Mouse (Mus musculus) frontal cortex, postnatal 25 days (tissue): Measurements from ENCODE around the gene Ccnd3.
A peak's percentile ranks its signal among the peaks of the same experiment; 100 is the strongest.
"Not testable (repeated sequence)": the region's sequence is repeated elsewhere in the genome, so short reads cannot be mapped to it uniquely, and the experiment has no call there.

Experiments
- DNase-seq, 2 experiments: peaks; one replicate each; pipeline ENCODE4 v3.0.0; 2022; ENCODE audit warnings: low spot score in 2 of 2

Gene Ccnd3

GRCm38 (mm10) chr17:47482401-47482800 is 22.4 kb upstream of the Ccnd3 start:
- DNase-seq, result peak in 1 of 2 experiments; percentile 33

- DNase-seq, result no peak
Observed at GRCm38 (mm10) chr17:47484241-47484921, 20.5 kb upstream of the Ccnd3 start.

GRCm38 (mm10) chr17:47484993-47485392 is 19.9 kb upstream of the Ccnd3 start:
- no peak for DNase-seq

- no peak for DNase-seq
Observed at GRCm38 (mm10) chr17:47485791-47486190, 19.1 kb upstream of the Ccnd3 start.

DNA sequence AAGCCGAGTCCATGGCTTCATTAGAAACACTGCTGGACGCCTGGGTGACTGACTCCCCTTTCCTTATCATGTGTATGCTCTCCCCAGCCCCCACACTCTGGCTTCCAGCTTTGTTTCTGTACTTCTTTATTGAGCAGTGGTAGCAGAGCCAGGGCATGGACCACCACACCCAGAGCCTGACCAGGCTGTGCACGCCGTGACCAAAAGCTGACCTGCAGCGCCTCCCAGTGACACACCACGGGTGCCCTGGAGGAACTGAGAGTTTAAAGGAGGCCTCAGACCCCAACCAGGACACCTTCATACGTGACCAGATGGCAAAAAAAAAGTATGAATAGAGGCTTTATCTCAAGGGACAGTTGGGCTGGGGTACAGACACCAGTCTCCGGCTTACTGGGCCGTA is 14.1 kb upstream of the Ccnd3 start:
- DNase-seq, result no peak

DNA sequence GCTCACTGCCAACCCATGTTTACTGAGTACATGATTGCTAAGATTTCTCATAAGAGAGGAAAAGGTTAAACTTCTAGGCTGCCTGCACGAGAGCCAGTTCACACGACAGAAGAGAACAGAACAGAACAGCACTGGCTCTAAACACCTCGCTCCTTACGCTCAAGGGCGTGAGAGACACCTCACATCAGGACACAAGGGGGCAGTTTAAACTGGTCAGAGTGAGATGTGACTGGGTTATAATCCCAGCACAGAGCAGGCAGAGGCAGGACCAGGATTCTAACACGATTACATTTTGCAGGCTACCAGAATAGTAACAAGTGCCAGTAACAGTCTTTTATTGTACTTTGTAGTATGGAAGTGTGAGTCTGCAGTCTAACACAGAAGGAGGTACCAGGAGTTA is 12.1 kb upstream of the Ccnd3 start:
- no peak for DNase-seq

GRCm38 (mm10) chr17:47493653-47494052 is 11.2 kb upstream of the Ccnd3 start:
- DNase-seq, result no peak

- no peak for DNase-seq
Observed at GRCm38 (mm10) chr17:47494132-47494531, 10.7 kb upstream of the Ccnd3 start.

DNA sequence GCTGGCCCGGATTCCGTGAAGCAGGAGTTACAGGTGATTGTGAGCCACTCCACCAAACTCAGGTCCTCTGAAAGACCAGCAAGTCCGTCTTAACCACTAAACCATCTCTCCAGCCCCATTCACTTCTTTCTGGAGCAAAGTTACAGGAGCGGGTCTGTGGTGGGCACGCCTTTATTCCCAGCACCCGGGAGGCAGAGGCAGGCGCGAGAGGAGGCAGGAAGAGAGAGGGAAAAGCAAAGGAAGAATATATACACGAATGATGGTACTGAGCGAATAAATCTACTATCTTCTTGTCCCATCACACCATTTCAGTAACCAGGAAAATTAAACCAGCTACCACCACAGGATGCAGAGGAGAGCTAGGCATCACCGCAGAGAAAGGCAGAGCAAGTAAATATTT is 3.3 kb upstream of the Ccnd3 start:
- DNase-seq, result no peak

DNA sequence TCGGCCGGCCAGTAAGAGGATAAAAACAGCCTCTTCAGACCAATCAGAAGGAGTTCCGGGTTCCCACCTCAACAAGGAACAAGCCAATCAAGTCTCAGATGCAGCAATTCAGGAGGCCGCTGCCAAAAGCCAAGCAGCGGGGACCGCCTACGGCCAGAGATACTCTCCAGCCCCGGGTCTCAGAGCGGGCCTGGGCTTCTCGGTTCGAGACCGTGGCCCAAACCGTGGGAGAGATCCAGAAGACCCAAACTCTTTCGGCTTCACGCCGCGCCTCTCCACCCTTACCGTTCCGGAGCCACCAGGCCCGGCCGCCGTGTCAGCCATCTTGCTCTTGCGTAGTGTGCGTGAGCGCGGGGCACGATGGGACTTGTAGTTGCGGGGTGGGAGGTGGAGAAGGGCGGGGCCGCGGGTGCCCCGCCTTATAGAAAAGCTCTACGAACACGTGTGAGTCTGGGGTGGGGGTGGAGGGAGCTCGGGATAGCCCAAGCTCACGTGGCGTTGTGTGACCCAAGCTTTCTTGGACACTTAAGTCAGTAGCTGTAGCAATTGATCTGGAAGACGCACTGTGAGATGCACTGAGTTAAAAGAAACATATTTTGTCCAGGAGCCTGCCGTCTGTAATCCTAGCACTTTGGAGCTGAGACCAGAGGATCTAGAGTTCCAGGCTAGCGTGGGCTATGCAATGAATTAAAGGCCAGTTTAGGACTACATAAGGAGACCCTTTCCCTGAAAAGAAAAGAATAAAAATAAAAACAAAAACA is 2.7 kb upstream of the Ccnd3 start, which contains the start of gene Taf8:
Gene Taf8 (minus strand): TSS at position 347 of the 761 bp plus-strand sequence.
- DNase-seq, result peak; percentile 88 to 91

GRCm38 (mm10) chr17:47502707-47503045 is 2.2 kb upstream of the Ccnd3 start:
- DNase-seq, result not testable (repeated sequence)

- no peak for DNase-seq
Observed at GRCm38 (mm10) chr17:47503689-47504088, 1.2 kb upstream of the Ccnd3 start.

GRCm38 (mm10) chr17:47504228-47504627 is 623 bp upstream of the Ccnd3 start:
- no peak for DNase-seq

DNA sequence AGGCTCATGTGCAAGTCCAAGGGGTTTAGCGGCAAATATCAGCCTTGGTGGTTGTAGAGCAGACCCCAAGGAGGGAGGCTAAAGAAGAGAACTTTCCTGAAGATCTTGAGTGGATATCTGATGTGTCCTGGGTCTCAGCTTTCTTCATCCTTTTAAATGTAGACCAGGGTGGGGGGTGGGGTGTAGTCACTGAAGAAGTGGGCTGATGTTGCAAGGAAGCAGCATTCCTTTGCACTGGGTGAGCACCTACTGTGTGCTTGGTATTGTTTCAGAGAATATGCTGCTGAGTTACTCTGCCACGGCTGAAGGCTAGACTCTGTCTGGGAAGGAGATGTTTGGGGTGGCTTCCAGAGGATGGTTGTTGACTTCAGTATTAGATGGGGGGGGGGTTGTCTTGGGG is 715 bp downstream of the Ccnd3 start:
- DNase-seq, result no peak

DNA sequence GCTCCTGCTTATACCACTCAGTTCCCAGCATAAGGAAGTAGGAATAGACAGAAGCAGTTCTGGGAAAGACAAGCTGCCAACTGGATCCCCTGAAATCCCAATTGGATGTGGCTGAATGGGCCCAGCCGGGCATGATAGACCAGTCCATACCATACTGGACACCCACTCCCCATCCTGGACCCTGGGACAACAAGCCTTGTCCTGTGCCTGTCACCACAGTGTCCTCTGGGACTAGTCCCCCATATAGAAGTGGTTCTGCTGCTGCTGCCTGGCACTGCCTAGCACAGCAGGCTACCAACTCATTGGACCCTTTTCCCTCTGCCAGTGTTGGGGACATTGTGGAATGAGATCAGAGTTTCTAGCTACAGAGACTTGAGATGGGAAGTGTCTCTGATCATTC is 1.2 kb downstream of the Ccnd3 start:
- no peak for DNase-seq

DNA sequence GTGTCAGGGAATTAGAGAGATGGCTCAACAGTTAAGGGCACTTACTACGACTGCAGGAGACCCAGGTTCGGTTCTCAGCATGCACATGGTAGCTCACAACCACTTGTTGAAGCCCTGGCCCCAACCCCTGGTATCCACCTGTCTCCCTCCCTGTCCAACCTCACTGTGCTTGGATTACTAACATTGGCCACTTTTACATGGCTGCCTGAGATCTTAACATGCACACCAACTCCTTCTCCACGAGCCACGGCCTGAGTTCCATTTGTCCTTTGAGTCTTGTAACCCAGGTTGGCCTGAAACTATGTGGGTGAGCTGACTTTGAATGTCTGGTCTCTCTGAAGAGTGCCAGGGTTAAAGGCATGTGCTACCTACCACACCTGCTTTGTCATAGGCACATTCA is 1.8 kb downstream of the Ccnd3 start:
- no peak for DNase-seq

DNA sequence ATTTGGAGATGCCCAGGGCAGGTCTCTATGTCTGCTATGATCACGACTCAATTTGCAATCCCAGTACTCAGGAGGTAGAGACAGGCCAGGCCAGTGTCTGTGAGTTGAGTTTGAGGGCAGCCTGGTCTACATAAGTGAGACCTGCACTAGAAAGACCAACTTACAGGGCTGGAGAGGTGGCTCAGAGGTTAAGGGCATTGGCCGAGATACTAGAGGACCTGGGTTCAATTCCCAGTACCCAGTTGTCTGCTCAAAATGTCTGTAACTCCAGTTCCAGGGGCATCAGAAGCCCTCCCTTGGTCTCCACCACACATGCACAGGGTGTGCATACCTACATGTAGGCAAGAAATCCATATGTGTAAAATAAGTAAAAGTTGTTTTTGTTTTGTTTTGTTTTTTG is 2.7 kb downstream of the Ccnd3 start:
- no peak for DNase-seq

- DNase-seq, result peak; percentile 55 to 86
Observed at GRCm38 (mm10) chr17:47508012-47508608, 3.3 kb downstream of the Ccnd3 start.

DNA sequence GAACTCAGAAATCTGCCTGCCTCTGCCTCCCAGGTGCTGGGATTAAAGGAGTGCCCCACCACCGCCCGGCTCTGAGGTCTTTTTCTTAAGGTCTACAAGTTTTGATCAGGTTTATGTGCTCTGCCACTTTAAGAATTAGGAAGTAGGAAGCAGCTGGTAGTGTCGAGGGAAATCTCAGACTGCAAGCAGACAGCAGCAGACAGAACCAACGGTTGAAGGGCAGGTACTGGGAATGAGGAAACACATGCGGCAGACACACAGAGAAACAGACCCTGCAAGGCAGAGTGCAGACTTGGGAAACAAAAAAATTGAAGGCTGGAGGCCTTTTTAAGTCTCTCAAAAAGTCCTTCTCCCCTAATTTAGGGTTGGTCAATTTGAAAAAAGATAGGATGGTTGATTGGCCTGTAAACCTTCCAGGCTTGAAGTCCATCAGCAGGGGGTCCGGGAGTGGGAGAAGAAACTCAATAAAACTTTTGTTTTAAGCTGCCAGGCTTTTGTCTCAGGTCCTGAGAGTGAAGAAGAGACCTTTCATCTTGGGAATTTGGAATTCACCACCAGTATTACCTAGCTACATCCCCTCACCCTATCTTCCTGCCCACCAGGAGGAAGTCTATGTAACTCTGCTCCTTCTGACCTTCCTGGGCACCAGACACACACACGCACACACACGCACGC is 4.3 kb downstream of the Ccnd3 start:
- DNase-seq, result no peak

- DNase-seq, result peak; percentile 96 to 97
Observed at GRCm38 (mm10) chr17:47511111-47512020, 6.5 kb downstream of the Ccnd3 start.
